Mouse (Mus musculus) kidney, embryonic 16.5 days (tissue): ENCODE measurements around the gene Krt12. TPM values are rescaled to one million over a fixed set of nuclear protein-coding genes. Genes with fewer than 3 reads are reported as not detected.

Experiments
- ATAC-seq: fragments of 200-750 bp; cut with Nextera tagmentation; 2 replicates; pipeline ENCODE4 v1.8.0; 2017; ENCODE audit warnings: moderate TSS enrichment; ENCODE audit not compliant: low FRiP score, low TSS enrichment
- H3K27ac ChIP-seq: fragments of 300-500 bp; sonication (generic); 2 replicates; pipeline ENCODE4 v1.5.1; 2014; ENCODE audit warnings: low read length
- H3K27me3 ChIP-seq: fragments of 300-500 bp; sonication (generic); 2 replicates; pipeline ENCODE4 v1.6.1; 2014; ENCODE audit warnings: low read length, control low read depth, mixed read lengths; ENCODE audit not compliant: insufficient read depth
- H3K36me3 ChIP-seq: fragments of 300-500 bp; sonication (generic); 2 replicates; pipeline ENCODE4 v1.6.1; 2014; ENCODE audit warnings: low read length, control low read depth, mixed read lengths; ENCODE audit not compliant: insufficient read depth
- H3K4me1 ChIP-seq: fragments of 300-500 bp; sonication (generic); 2 replicates; pipeline ENCODE4 v1.6.1; 2014; ENCODE audit warnings: low read length, control low read depth, mixed read lengths; ENCODE audit not compliant: insufficient read depth
- H3K4me2 ChIP-seq: fragments of 300-500 bp; sonication (generic); replicated peaks from 2 replicates; pipeline ENCODE4 v1.6.1; 2014; ENCODE audit warnings: low read depth, low read length
- H3K4me3 ChIP-seq: fragments of 300-500 bp; sonication (generic); 2 replicates; pipeline ENCODE4 v1.5.1; 2014; ENCODE audit warnings: mild to moderate bottlenecking, low read length
- H3K9ac ChIP-seq: fragments of 300-500 bp; sonication (generic); replicated peaks from 2 replicates; pipeline ENCODE4 v1.6.1; 2014; ENCODE audit warnings: low read length
- H3K9me3 ChIP-seq: fragments of 300-500 bp; sonication (generic); 2 replicates; pipeline ENCODE4 v1.6.1; 2016; ENCODE audit warnings: low read length, control low read depth
- WGBS: fragments of 180-500 bp; shearing (Covaris S2); extraction: QIAGEN DNeasy Blood & Tissue Kit; methylation state at CpG from one replicate; pipeline ENCODE4 v1.1.7; 2014; 5-methylcytosine and 5-hydroxymethylcytosine counted together
- polyA plus RNA-seq: library from polyadenylated mRNA; unstranded; fragments of >200 nt; fragmentation: Nextera tagmentation; extraction: Ambion mirVana; gene quantifications from 2 replicates; pipeline ENCODE4 v1.2.1, GENCODE M21; 2015

Gene Krt12
- polyA plus RNA-seq, 1 experiment from 2014 or later, result 0.09 TPM

DNA sequence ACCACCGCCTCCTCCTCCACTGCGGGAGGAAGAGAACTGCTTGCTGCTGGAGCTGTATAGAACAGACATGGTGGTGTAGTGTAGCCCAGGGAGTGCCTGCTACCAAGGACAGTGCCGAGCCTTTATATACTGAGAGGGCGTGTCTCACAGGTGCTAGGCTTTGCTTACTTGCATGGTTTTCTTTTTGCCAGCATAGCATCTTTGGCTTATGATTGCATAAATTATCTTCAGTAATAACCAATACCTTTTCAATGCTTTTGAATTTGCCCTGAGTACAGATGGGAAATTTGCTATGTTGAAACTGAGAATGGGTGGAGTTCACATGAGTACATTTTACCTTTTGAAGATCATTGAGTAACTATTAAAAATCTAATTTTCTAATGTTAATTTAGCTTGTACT is 32.8 kb downstream of the Krt12 start, which contains the start of gene Krt10:
Gene Krt10 (minus strand): TSS at position 101 of the 400 bp plus-strand sequence.
- Histone ChIP-seq H3K4me2 (no peak within 1 kb of the TSS), H3K9ac (no peak within 1 kb of the TSS), H3K4me1 (no peaks in the 10 kb centered on the region; the same call in 1 of the 2 replicates), H3K4me3 (no peak within 1 kb of the TSS), H3K36me3 (no peaks in the 10 kb centered on the region), H3K9me3 (no peaks in the 10 kb centered on the region), H3K27ac (no peak within 1 kb of the TSS), H3K27me3 (no peaks in the 10 kb centered on the region)
- WGBS, result 88% methylated on average over 4 of the region's 4 CpGs
- ATAC-seq, result no peak

- H3K27ac ChIP-seq, result no peak overlapping the region
- no peaks in the 10 kb centered on the region for H3K36me3 ChIP-seq
- no peak overlapping the region for H3K4me2 ChIP-seq
- H3K9me3 ChIP-seq, result no peaks in the 10 kb centered on the region
- WGBS, result 89% methylated on average over 18 of the region's 18 CpGs
- H3K27me3 ChIP-seq, result no peaks in the 10 kb centered on the region
- no peak for ATAC-seq
- no peaks in the 10 kb centered on the region; the same call in 1 of the 2 replicates for H3K4me1 ChIP-seq
- no peak overlapping the region for H3K4me3 ChIP-seq
- no peak overlapping the region for H3K9ac ChIP-seq
These were observed 33.4 kb downstream of the Krt12 start for GRCm38 (mm10) chr11:99388661-99389060.

DNA sequence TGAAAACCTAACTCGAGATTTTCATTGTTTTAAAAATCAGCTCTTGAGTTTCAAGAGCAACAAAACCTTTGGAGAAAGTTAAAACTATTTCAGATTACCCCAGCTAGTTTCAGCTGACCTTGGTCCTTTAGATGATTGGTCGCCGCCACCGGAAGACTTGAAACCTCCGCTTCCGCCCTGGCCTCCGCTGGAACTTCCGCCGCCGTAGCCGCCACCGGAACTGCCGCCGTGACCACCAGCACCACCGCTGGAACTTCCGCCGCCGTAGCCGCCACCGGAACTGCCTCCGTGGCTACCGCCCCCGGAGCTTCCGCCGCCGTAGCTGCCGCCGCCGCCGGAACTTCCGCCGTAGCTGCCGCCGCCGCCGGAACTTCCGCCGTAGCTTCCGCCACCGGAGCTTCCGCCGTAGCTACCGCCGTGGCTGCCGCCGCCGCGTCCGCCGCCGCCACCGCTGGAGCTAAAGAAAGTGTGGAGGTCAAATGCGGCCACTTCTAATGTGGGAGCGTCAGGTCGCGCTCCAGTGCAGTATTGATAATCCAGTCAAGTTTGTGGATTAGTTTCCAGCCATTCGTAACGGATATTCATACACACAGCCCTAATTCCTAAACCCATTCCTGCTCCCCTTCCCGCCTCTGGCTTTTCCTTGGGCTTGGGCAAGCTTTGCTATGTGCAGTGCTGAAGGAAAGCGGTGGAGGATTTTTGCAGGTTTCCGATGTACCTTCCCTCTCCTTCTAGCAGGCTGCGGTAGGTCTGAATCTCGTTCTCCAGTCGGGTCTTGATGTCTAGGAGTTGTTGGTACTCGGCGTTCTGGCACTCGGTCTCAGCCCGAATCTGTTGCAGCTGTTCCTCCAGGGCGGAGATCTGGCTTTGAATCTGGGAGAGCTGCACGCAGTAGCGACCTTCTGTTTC is 36.0 kb downstream of the Krt12 start:
- no peaks in the 10 kb centered on the region for H3K36me3 ChIP-seq
- H3K4me3 ChIP-seq, result peak overlapping the region; percentile 74
- H3K4me2 ChIP-seq, result peak overlapping the region; percentile 80
- WGBS, result 1% methylated on average over 71 of the region's 71 CpGs
- no peaks in the 10 kb centered on the region; the same call in 1 of the 2 replicates for H3K4me1 ChIP-seq
- peak; percentile 89 for ATAC-seq
- H3K27me3 ChIP-seq, result peaks cover 3% of the 10 kb centered on the region; the same call in 1 of the 2 replicates
- H3K27ac ChIP-seq, result peak overlapping the region; percentile 100
- H3K9me3 ChIP-seq, result no peaks in the 10 kb centered on the region
- H3K9ac ChIP-seq, result peak overlapping the region; percentile 83

- Histone ChIP-seq H3K4me1 (no peaks in the 10 kb centered on the region), H3K9ac (no peak overlapping the region), H3K4me2 (no peak overlapping the region), H3K27me3 (peaks cover 3% of the 10 kb centered on the region; the same call in 1 of the 2 replicates), H3K4me3 (no peak overlapping the region), H3K9me3 (no peaks in the 10 kb centered on the region), H3K27ac (no peak overlapping the region), H3K36me3 (no peaks in the 10 kb centered on the region)
- WGBS, result 20% methylated on average over 5 of the region's 5 CpGs
- ATAC-seq, result no peak
These were observed 42.5 kb downstream of the Krt12 start for GRCm38 (mm10) chr11:99379568-99379967.

- ATAC-seq, result no peak
- H3K36me3 ChIP-seq, result no peaks in the 10 kb centered on the region
- WGBS, result 84% methylated on average over 13 of the region's 13 CpGs
- no peak within 1 kb of the TSS for H3K27ac ChIP-seq
- no peak within 1 kb of the TSS for H3K9ac ChIP-seq
- no peak within 1 kb of the TSS for H3K4me3 ChIP-seq
- no peak within 1 kb of the TSS for H3K4me2 ChIP-seq
- H3K9me3 ChIP-seq, result no peaks in the 10 kb centered on the region
- no peaks in the 10 kb centered on the region for H3K27me3 ChIP-seq
- no peaks in the 10 kb centered on the region for H3K4me1 ChIP-seq
These were observed 47.3 kb downstream of the Krt12 start, which contains the start of gene Krt28 for GRCm38 (mm10) chr11:99374803-99375202. Gene Krt28, minus strand, starts transcription at chr11:99374903.

GRCm38 (mm10) chr11:99369853-99370451 is 52.1 kb downstream of the Krt12 start:
- ATAC-seq, result no peak
- no peaks in the 10 kb centered on the region for H3K27me3 ChIP-seq
- no peak overlapping the region for H3K4me3 ChIP-seq
- no peak overlapping the region for H3K4me2 ChIP-seq
- no peak overlapping the region for H3K9ac ChIP-seq
- H3K27ac ChIP-seq, result no peak overlapping the region
- H3K9me3 ChIP-seq, result no peaks in the 10 kb centered on the region
- H3K4me1 ChIP-seq, result no peaks in the 10 kb centered on the region
- H3K36me3 ChIP-seq, result no peaks in the 10 kb centered on the region
- 89% methylated on average over 8 of the region's 8 CpGs for WGBS

- Histone ChIP-seq H3K4me3 (no peak overlapping the region), H3K36me3 (no peaks in the 10 kb centered on the region), H3K4me2 (no peak overlapping the region), H3K27me3 (no peaks in the 10 kb centered on the region), H3K9me3 (no peaks in the 10 kb centered on the region), H3K9ac (no peak overlapping the region), H3K27ac (no peak overlapping the region), H3K4me1 (no peaks in the 10 kb centered on the region)
- no peak for ATAC-seq
- 9% methylated on average over 3 of the region's 3 CpGs for WGBS
These were observed 52.8 kb downstream of the Krt12 start for GRCm38 (mm10) chr11:99369229-99369628.

- Histone ChIP-seq H3K27me3 (no peaks in the 10 kb centered on the region), H3K9ac (no peak overlapping the region), H3K27ac (no peak overlapping the region), H3K9me3 (no peaks in the 10 kb centered on the region), H3K4me2 (no peak overlapping the region), H3K4me1 (no peaks in the 10 kb centered on the region), H3K36me3 (no peaks in the 10 kb centered on the region), H3K4me3 (no peak overlapping the region)
- 42% methylated on average over 10 of the region's 10 CpGs for WGBS
- ATAC-seq, result no peak
These were observed 55.3 kb downstream of the Krt12 start for GRCm38 (mm10) chr11:99366791-99367190.
